Mouse (Mus musculus) neural tube, embryonic 15.5 days (tissue): ENCODE measurements around the gene Cpn2. TPM values are rescaled to one million over a fixed set of nuclear protein-coding genes. Genes with fewer than 3 reads are reported as not detected.
A peak's percentile ranks its signal among the peaks of the same experiment; 100 is the strongest.

Experiments used
- ATAC-seq: fragments of 200-750 bp; cut with Nextera tagmentation; 2 replicates; pipeline ENCODE4 v1.8.0; 2017; ENCODE audit warnings: mild to moderate bottlenecking, moderate TSS enrichment, moderate library complexity; ENCODE audit not compliant: low FRiP score
- H3K27ac ChIP-seq: fragments of 300-500 bp; sonication (generic); replicated peaks from 2 replicates; pipeline ENCODE4 v1.5.1; 2015; ENCODE audit warnings: mild to moderate bottlenecking, inconsistent platforms
- H3K27me3 ChIP-seq: fragments of 300-500 bp; sonication (generic); replicated peaks from 2 replicates; pipeline ENCODE4 v1.6.1; 2015; ENCODE audit warnings: inconsistent platforms
- H3K36me3 ChIP-seq: fragments of 300-500 bp; sonication (generic); 2 replicates; pipeline ENCODE4 v1.6.1; 2015; ENCODE audit warnings: inconsistent platforms
- H3K4me1 ChIP-seq: fragments of 300-500 bp; sonication (generic); 2 replicates; pipeline ENCODE4 v1.6.1; 2015; ENCODE audit warnings: inconsistent platforms
- H3K4me2 ChIP-seq: fragments of 300-500 bp; sonication (generic); 2 replicates; pipeline ENCODE4 v1.6.1; 2015; ENCODE audit warnings: inconsistent platforms, mild to moderate bottlenecking, moderate library complexity
- H3K4me3 ChIP-seq: fragments of 300-500 bp; sonication (generic); replicated peaks from 2 replicates; pipeline ENCODE4 v1.5.1; 2015; ENCODE audit warnings: mild to moderate bottlenecking, inconsistent platforms
- H3K9ac ChIP-seq: fragments of 300-500 bp; sonication (generic); replicated peaks from 2 replicates; pipeline ENCODE4 v1.6.1; 2015; ENCODE audit warnings: mild to moderate bottlenecking, inconsistent platforms
- H3K9me3 ChIP-seq: fragments of 300-500 bp; sonication (generic); replicated peaks from 2 replicates; pipeline ENCODE4 v1.6.1; 2016; ENCODE audit warnings: inconsistent platforms
- WGBS: fragments of 180-500 bp; shearing (Covaris S2); methylation state at CpG from one replicate; pipeline ENCODE4 v1.1.7; 2015; ENCODE audit warnings: mixed read lengths; 5-methylcytosine and 5-hydroxymethylcytosine counted together
- polyA plus RNA-seq: library from polyadenylated mRNA; unstranded; fragments of >200 nt; fragmentation: Nextera tagmentation; extraction: Ambion mirVana; gene quantifications from 2 replicates; pipeline ENCODE4 v1.2.1, GENCODE M21; 2015

Cpn2 gene
- polyA plus RNA-seq, 1 experiment from 2014 or later = not detected

GRCm38 (mm10) chr16:30259444-30259843, 7.9 kb downstream of the Cpn2 start:
- Histone ChIP-seq H3K9ac (no peak overlapping the region), H3K27ac (no peak overlapping the region), H3K27me3 (0 out of 2 replicates have a peak, but pooled peaks cover 2% of the 10 kb centered on the region), H3K9me3 (no peaks in the 10 kb centered on the region), H3K4me2 (no peak overlapping the region), H3K36me3 (no peaks in the 10 kb centered on the region), H3K4me1 (no peaks in the 10 kb centered on the region), H3K4me3 (no peak overlapping the region)
- no peak for ATAC-seq
- WGBS = 88% methylated on average over 10 of the region's 10 CpGs

DNA sequence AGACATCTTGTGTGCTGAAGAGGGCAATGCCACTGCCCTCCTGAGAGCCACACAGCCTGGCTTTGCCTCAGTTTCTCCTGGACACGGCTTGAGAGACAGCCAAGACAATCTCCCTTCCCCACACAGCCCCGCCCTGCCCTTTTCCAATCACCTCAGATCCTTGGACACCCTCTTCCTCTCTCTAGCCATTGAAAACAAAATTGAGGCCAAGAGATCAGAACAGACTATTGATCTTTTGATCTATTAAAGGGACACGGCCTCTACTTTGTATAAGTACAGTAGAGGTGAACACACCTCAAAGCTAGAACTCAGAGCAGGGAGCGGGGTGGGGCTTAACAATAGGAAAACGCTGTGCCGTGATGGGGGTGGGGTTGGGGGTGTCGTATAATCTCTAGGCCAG, 8.9 kb downstream of the Cpn2 start:
- Histone ChIP-seq H3K27me3 (0 out of 2 replicates have a peak, but pooled peaks cover 2% of the 10 kb centered on the region), H3K4me1 (no peaks in the 10 kb centered on the region), H3K4me2 (no peak overlapping the region), H3K9me3 (no peaks in the 10 kb centered on the region), H3K9ac (no peak overlapping the region), H3K27ac (no peak overlapping the region), H3K4me3 (no peak overlapping the region), H3K36me3 (no peaks in the 10 kb centered on the region)
- ATAC-seq = no peak
- WGBS = 91% methylated on average over 7 of the region's 7 CpGs

DNA sequence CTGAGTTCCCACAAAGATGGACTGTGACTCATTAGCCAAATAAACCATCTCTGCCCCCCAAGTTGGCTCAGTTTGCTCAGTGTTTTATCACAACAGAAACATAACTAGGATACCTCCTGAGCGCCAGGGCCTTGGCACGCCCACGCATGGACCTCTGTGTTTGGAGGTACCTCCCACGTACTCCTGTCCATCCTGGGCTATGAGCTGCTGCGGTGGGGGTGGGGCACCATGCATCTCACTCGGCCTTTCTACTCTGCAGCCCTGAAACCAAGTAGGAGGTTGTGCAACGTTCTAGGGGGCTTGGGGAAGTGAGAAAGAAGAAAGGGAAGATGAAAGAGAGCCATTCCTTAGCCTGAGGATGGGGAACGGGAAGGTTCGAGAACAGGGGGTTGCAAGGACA, 9.6 kb downstream of the Cpn2 start:
- no peaks in the 10 kb centered on the region for H3K36me3 ChIP-seq
- no peaks in the 10 kb centered on the region for H3K4me1 ChIP-seq
- no peak for ATAC-seq
- 87% methylated on average over 9 of the region's 9 CpGs for WGBS
- no peak overlapping the region for H3K4me2 ChIP-seq
- H3K4me3 ChIP-seq = no peak overlapping the region
- H3K9ac ChIP-seq = no peak overlapping the region
- H3K27me3 ChIP-seq = peaks cover 5% of the 10 kb centered on the region
- no peak overlapping the region for H3K27ac ChIP-seq
- H3K9me3 ChIP-seq = no peaks in the 10 kb centered on the region

- 68% methylated on average over 7 of the region's 7 CpGs for WGBS
- no peak overlapping the region for H3K4me3 ChIP-seq
- no peak overlapping the region for H3K4me2 ChIP-seq
- H3K36me3 ChIP-seq = no peaks in the 10 kb centered on the region
- peaks cover 19% of the 10 kb centered on the region for H3K27me3 ChIP-seq
- ATAC-seq = no peak
- H3K9me3 ChIP-seq = no peaks in the 10 kb centered on the region
- H3K27ac ChIP-seq = no peak overlapping the region
- no peak overlapping the region for H3K9ac ChIP-seq
- peaks cover 8% of the 10 kb centered on the region for H3K4me1 ChIP-seq
These were observed 12.2 kb downstream of the Cpn2 start for GRCm38 (mm10) chr16:30255061-30255460.

- Histone ChIP-seq H3K4me3 (no peak overlapping the region), H3K9ac (no peak overlapping the region), H3K27ac (no peak overlapping the region), H3K9me3 (no peaks in the 10 kb centered on the region), H3K4me2 (no peak overlapping the region), H3K36me3 (no peaks in the 10 kb centered on the region), H3K4me1 (peaks cover 8% of the 10 kb centered on the region), H3K27me3 (peaks cover 27% of the 10 kb centered on the region)
- no peak for ATAC-seq
- 84% methylated on average over 9 of the region's 9 CpGs for WGBS
These were observed 13.4 kb downstream of the Cpn2 start for GRCm38 (mm10) chr16:30253900-30254299.

DNA sequence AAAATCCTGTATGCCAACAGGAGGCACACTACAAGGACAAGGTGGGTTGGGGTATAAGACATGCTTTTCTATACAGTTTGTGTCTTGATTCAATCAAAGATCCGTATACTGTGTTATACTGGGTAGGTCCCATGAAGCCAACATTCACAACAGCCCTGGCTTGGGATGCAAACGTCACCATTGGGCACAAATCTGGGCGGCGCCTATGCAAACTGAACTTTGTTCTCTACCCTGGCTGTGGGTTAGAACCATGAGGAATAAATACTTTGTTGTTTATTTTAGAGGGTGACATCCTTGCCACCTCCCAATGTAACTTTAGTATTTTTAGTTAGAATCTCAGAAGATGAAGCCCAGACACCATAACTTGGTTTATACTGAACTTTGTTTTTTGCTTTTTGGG, 13.9 kb downstream of the Cpn2 start:
- no peak for ATAC-seq
- no peak overlapping the region for H3K27ac ChIP-seq
- 92% methylated on average over 4 of the region's 4 CpGs for WGBS
- no peak overlapping the region for H3K4me2 ChIP-seq
- H3K27me3 ChIP-seq = peaks cover 27% of the 10 kb centered on the region
- no peak overlapping the region for H3K4me3 ChIP-seq
- H3K9me3 ChIP-seq = no peaks in the 10 kb centered on the region
- H3K9ac ChIP-seq = no peak overlapping the region
- H3K4me1 ChIP-seq = peaks cover 8% of the 10 kb centered on the region
- no peaks in the 10 kb centered on the region for H3K36me3 ChIP-seq

DNA sequence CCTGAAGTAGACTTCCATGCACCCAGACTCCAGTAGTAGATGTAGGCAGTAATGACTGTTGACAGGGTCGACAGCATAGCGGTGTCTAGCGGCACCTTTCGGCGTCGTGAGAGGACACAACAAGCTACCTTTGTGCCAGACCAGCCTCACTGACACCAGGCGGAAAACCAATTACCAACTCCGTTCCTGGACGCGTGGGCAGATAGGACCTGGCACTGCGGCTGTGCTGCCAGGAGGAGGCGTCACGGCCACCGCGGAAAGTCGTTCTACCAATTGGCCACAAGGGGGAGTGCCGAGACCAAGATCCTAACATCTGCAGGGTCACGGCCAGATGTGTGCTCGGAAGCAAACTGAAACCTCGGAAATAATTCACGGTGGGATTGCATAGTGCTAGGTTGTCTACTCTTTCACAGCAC, 15.3 kb downstream of the Cpn2 start:
- Histone ChIP-seq H3K27me3 (peaks cover 27% of the 10 kb centered on the region), H3K4me1 (peaks cover 8% of the 10 kb centered on the region), H3K9ac (no peak overlapping the region), H3K36me3 (no peaks in the 10 kb centered on the region), H3K27ac (no peak overlapping the region), H3K9me3 (no peaks in the 10 kb centered on the region), H3K4me3 (peak overlapping the region; percentile 19), H3K4me2 (peak overlapping the region; percentile 54)
- peak; percentile 61 for ATAC-seq
- 3% methylated on average over 21 of the region's 21 CpGs for WGBS

- no peaks in the 10 kb centered on the region for H3K9me3 ChIP-seq
- peaks cover 12% of the 10 kb centered on the region; the same call in 1 of the 2 replicates for H3K4me1 ChIP-seq
- no peak overlapping the region for H3K4me2 ChIP-seq
- H3K4me3 ChIP-seq = no peak overlapping the region
- no peak for ATAC-seq
- 18% methylated on average over 12 of the region's 12 CpGs for WGBS
- H3K27ac ChIP-seq = no peak overlapping the region
- no peaks in the 10 kb centered on the region for H3K36me3 ChIP-seq
- peaks cover 6% of the 10 kb centered on the region for H3K27me3 ChIP-seq
- H3K9ac ChIP-seq = no peak overlapping the region
These were observed 23.1 kb downstream of the Cpn2 start for GRCm38 (mm10) chr16:30244037-30244700.

GRCm38 (mm10) chr16:30241623-30242022, 25.7 kb downstream of the Cpn2 start:
- no peak overlapping the region for H3K4me3 ChIP-seq
- H3K27ac ChIP-seq = no peak overlapping the region
- 53% methylated on average over 2 of the region's 2 CpGs for WGBS
- no peaks in the 10 kb centered on the region for H3K36me3 ChIP-seq
- no peak overlapping the region for H3K4me2 ChIP-seq
- peaks cover 17% of the 10 kb centered on the region for H3K4me1 ChIP-seq
- no peaks in the 10 kb centered on the region for H3K9me3 ChIP-seq
- H3K27me3 ChIP-seq = peaks cover 21% of the 10 kb centered on the region
- no peak overlapping the region for H3K9ac ChIP-seq
- ATAC-seq = no peak

GRCm38 (mm10) chr16:30238791-30239190, 28.5 kb downstream of the Cpn2 start:
- Histone ChIP-seq H3K4me1 (peaks cover 28% of the 10 kb centered on the region), H3K27me3 (peaks cover 31% of the 10 kb centered on the region), H3K36me3 (no peaks in the 10 kb centered on the region), H3K4me3 (no peak overlapping the region), H3K9me3 (no peaks in the 10 kb centered on the region), H3K9ac (no peak overlapping the region), H3K4me2 (no peak overlapping the region), H3K27ac (no peak overlapping the region)
- whole genome bisulfite sequencing = 63% methylated on average over 6 of the region's 6 CpGs
- ATAC-seq = no peak

DNA sequence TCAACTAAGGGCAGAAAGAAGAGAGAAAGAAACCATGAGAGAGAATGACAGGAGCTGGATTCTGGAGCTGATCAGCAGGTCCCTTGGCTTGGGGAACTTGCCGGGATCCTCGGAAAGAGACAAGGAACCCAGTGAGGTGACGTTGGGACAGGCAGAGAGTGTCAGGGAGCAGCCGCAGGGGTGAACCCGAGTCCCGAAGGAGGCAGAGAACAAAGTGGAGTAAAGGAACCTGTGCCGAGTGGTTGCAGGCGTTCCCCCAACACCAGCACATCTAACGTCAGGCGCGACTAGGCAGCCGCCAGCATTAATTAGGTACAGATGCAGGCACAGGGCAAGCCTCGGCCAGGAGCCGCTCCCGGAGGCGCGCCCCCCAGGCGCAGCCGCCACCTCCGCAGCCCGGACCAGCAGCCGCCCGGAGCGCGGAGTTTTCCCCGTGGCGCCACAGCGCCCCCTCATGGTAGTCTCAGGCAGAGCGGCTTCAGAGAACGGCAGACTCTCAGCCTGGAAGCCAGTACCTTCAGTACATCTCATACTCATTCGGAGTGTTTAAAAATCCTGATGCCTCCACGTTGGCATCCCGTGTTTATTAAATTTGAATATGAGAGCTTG, 31.1 kb downstream of the Cpn2 start:
- Histone ChIP-seq H3K4me2 (peak overlapping the region; percentile 76), H3K27me3 (peaks cover 42% of the 10 kb centered on the region), H3K27ac (no peak overlapping the region), H3K4me1 (peaks cover 20% of the 10 kb centered on the region), H3K9me3 (no peaks in the 10 kb centered on the region), H3K4me3 (peak overlapping the region; percentile 40), H3K36me3 (no peaks in the 10 kb centered on the region), H3K9ac (0 out of 2 replicates have a peak overlapping the region, but pooled peaks have one; percentile 36)
- WGBS = 2% methylated on average over 33 of the region's 33 CpGs
- peak; percentile 74 for ATAC-seq

DNA sequence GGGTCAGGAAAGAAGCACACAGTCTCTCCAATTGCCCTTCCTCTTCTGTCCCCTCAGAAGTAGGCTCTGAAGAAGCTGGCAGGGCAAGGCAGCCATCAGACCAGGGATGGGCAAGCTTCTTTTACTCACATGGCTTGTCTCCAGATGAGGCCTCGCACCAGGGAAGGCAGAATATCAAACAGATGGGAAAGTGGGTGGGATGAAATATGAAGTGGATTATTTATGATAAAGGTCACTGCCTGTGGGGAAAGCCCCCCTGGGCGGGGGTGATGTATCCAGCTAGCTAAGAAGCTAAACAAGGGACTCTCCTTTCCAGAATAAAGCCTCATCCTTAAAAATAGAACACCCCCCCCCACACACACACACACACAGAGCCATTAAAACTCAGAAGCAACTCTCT, 31.7 kb downstream of the Cpn2 start:
- ATAC-seq = no peak

More for the DNA sequence above, 31.7 kb downstream of the Cpn2 start:
- WGBS = 41% methylated on average over 2 of the region's 2 CpGs
- H3K4me1 ChIP-seq = peaks cover 20% of the 10 kb centered on the region
- H3K4me2 ChIP-seq = peak overlapping the region; percentile 76; the same call in 1 of the 2 replicates
- no peak overlapping the region for H3K27ac ChIP-seq
- no peak overlapping the region for H3K4me3 ChIP-seq
- peaks cover 44% of the 10 kb centered on the region for H3K27me3 ChIP-seq
- no peaks in the 10 kb centered on the region for H3K9me3 ChIP-seq
- H3K9ac ChIP-seq = no peak overlapping the region
- H3K36me3 ChIP-seq = no peaks in the 10 kb centered on the region
